Mouse (Mus musculus): ENCODE results near the gene Hsd3b7. TPM values are rescaled to one million over a fixed set of nuclear protein-coding genes. Genes with fewer than 3 reads are reported as not detected.
"Not testable (repeated sequence)": the region's sequence is repeated elsewhere in the genome, so short reads cannot be mapped to it uniquely, and the experiment has no call there.

The Hsd3b7 gene
- total RNA-seq, 2 experiments from 2014 or later, result 19.1 to 27.6 TPM

- no peak for ATAC-seq (replicated peaks; ENCODE audit: poor library complexity, severe bottlenecking)
Observed at GRCm38 (mm10) chr7:127815116-127815665, 14.8 kb downstream of the Hsd3b7 start.

- ATAC-seq (replicated peaks; ENCODE audit: poor library complexity, severe bottlenecking), result peak; percentile 92
Observed at GRCm38 (mm10) chr7:127815954-127816821, 15.8 kb downstream of the Hsd3b7 start.

GRCm38 (mm10) chr7:127817053-127817452 lies 16.6 kb downstream of the Hsd3b7 start:
- ATAC-seq (replicated peaks; ENCODE audit: poor library complexity, severe bottlenecking), result no peak

GRCm38 (mm10) chr7:127817776-127818175 lies 17.4 kb downstream of the Hsd3b7 start:
- no peak for ATAC-seq (replicated peaks; ENCODE audit: poor library complexity, severe bottlenecking)

GRCm38 (mm10) chr7:127820836-127821509 lies 20.6 kb downstream of the Hsd3b7 start:
- ATAC-seq (replicated peaks; ENCODE audit: poor library complexity, severe bottlenecking), result 0 out of 2 replicates have a peak, but pooled peaks have one; percentile 26

- no peak for ATAC-seq (replicated peaks; ENCODE audit: poor library complexity, severe bottlenecking)
Observed at GRCm38 (mm10) chr7:127822494-127822893, 22.1 kb downstream of the Hsd3b7 start.

GRCm38 (mm10) chr7:127823236-127824171 lies 23.1 kb downstream of the Hsd3b7 start:
- no peak for ATAC-seq (replicated peaks; ENCODE audit: poor library complexity, severe bottlenecking)

GRCm38 (mm10) chr7:127824176-127824871 lies 23.9 kb downstream of the Hsd3b7 start, which contains the start of the genes Stx4a and Stx1b:
Gene Stx4a (plus strand): TSS chr7:127824294.
Gene Stx1b (minus strand): TSS chr7:127824549.
- ATAC-seq (replicated peaks; ENCODE audit: poor library complexity, severe bottlenecking), result peak; percentile 26; the same call in 1 of the 2 replicates

GRCm38 (mm10) chr7:127835550-127835949 lies 35.1 kb downstream of the Hsd3b7 start:
- ATAC-seq (replicated peaks; ENCODE audit: poor library complexity, severe bottlenecking), result no peak

- ATAC-seq (replicated peaks; ENCODE audit: poor library complexity, severe bottlenecking), result no peak
Observed at GRCm38 (mm10) chr7:127837473-127837872, 37.1 kb downstream of the Hsd3b7 start.

GRCm38 (mm10) chr7:127837878-127838277 lies 37.5 kb downstream of the Hsd3b7 start:
- ATAC-seq (replicated peaks; ENCODE audit: poor library complexity, severe bottlenecking), result not testable (repeated sequence)

- ATAC-seq (replicated peaks; ENCODE audit: poor library complexity, severe bottlenecking), result not testable (repeated sequence)
Observed at GRCm38 (mm10) chr7:127840031-127840430, 39.6 kb downstream of the Hsd3b7 start.

- peak; percentile 33 for ATAC-seq (replicated peaks; ENCODE audit: poor library complexity, severe bottlenecking)
Observed at GRCm38 (mm10) chr7:127840886-127841285, 40.5 kb downstream of the Hsd3b7 start.

- ATAC-seq (replicated peaks; ENCODE audit: poor library complexity, severe bottlenecking), result peak; percentile 80
Observed at GRCm38 (mm10) chr7:127841340-127842000, 41.1 kb downstream of the Hsd3b7 start.

- ATAC-seq (replicated peaks; ENCODE audit: poor library complexity, severe bottlenecking), result peak; percentile 69
Observed at GRCm38 (mm10) chr7:127842001-127842718, 41.8 kb downstream of the Hsd3b7 start.

- no peak for ATAC-seq (replicated peaks; ENCODE audit: poor library complexity, severe bottlenecking)
Observed at GRCm38 (mm10) chr7:127849973-127850875, 49.8 kb downstream of the Hsd3b7 start.

GRCm38 (mm10) chr7:127850906-127851305 lies 50.5 kb downstream of the Hsd3b7 start:
- ATAC-seq (replicated peaks; ENCODE audit: poor library complexity, severe bottlenecking), result no peak

Data from granulocyte monocyte progenitor cell, adult 5-6 weeks (primary cell).